Mouse (Mus musculus) lung, postnatal 0 days (tissue): Measurements from ENCODE around the gene Cirbp.

Source experiments
- CTCF ChIP-seq: IDR thresholded peaks from 2 replicates; pipeline ENCODE4 v1.5.1; 2016; ENCODE audit warnings: antibody characterized with exemption, mild to moderate bottlenecking
- EP300 ChIP-seq: IDR thresholded peaks from 2 replicates; pipeline ENCODE4 v1.6.1; 2016; ENCODE audit warnings: antibody characterized with exemption, mild to moderate bottlenecking, control low read depth

DNA sequence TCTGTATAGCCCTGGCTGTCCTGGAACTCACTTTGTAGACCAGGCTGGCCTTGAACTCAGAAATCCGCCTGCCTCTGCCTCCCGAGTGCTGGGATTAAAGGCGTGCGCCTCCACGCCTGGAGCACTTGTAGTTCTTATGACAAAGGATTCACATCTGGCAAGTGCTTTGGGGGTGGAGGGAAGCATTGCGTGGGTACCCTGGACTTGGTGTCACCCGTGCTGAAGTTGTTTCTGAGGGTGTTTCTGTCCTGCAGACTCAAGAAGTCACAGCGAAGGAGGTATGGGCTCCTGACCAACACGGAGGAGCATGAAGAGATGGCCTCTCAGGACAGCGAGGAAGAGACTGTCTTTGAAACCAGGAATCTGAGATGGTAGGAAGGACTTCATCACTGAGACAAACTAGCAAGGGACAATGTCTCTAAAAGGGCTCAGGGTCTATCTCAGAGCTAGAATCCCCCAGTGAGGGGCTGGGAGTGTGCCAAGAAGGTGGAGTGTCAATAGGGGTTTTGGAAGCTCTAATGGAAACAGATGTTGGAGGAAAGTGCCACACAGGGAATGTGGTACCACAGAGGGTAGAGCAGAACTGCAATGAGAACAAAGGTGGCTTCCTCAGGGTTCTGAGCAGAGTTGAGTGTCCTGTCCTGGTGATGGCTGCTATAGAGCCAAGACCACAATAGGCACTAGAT lies 8.3 kb downstream of the Cirbp start:
- no peak for TF ChIP-seq CTCF
- no peak for TF ChIP-seq EP300
